Mouse (Mus musculus) lung, embryonic 15.5 days (tissue): ENCODE data around the gene Tbc1d22b. TPM values are rescaled to one million over a fixed set of nuclear protein-coding genes. Genes with fewer than 3 reads are reported as not detected.
"Not testable (repeated sequence)": the region's sequence is repeated elsewhere in the genome, so short reads cannot be mapped to it uniquely, and the experiment has no call there.

Experiments
- ATAC-seq: fragments of 200-750 bp; cut with Nextera tagmentation; 2 replicates; pipeline ENCODE4 v1.8.0; 2017; ENCODE audit warnings: moderate number of reproducible peaks, borderline replicate concordance; ENCODE audit not compliant: low FRiP score, low TSS enrichment; ENCODE audit errors: extremely low read depth
- H3K27ac ChIP-seq: fragments of 300-500 bp; sonication (generic); 2 replicates; pipeline ENCODE4 v1.5.1; 2015; ENCODE audit warnings: moderate library complexity, mild to moderate bottlenecking, inconsistent platforms
- H3K27me3 ChIP-seq: fragments of 300-500 bp; sonication (generic); 2 replicates; pipeline ENCODE4 v1.6.1; 2015; ENCODE audit warnings: inconsistent platforms
- H3K36me3 ChIP-seq: fragments of 300-500 bp; sonication (generic); 2 replicates; pipeline ENCODE4 v1.6.1; 2015; ENCODE audit warnings: inconsistent platforms
- H3K4me1 ChIP-seq: fragments of 300-500 bp; sonication (generic); 2 replicates; pipeline ENCODE4 v1.6.1; 2015; ENCODE audit warnings: inconsistent platforms
- H3K4me2 ChIP-seq: fragments of 300-500 bp; sonication (generic); 2 replicates; pipeline ENCODE4 v1.6.1; 2015; ENCODE audit warnings: inconsistent platforms, mild to moderate bottlenecking, moderate library complexity
- H3K4me3 ChIP-seq: fragments of 300-500 bp; sonication (generic); 2 replicates; pipeline ENCODE4 v1.5.1; 2015; ENCODE audit warnings: mild to moderate bottlenecking, inconsistent platforms
- H3K9ac ChIP-seq: fragments of 300-500 bp; sonication (generic); 2 replicates; pipeline ENCODE4 v1.6.1; 2015; ENCODE audit warnings: inconsistent platforms
- H3K9me3 ChIP-seq: fragments of 300-500 bp; sonication (generic); 2 replicates; pipeline ENCODE4 v1.6.1; 2016; ENCODE audit warnings: inconsistent platforms
- WGBS: fragments of 180-500 bp; shearing (Covaris S2); methylation state at CpG from one replicate; pipeline ENCODE4 v1.1.7; 2015; 5-methylcytosine and 5-hydroxymethylcytosine counted together
- polyA plus RNA-seq: library from polyadenylated mRNA; unstranded; fragments of >200 nt; fragmentation: Nextera tagmentation; extraction: Ambion mirVana; gene quantifications from 2 replicates; pipeline ENCODE4 v1.2.1, GENCODE M21; 2015

Gene Tbc1d22b
- polyA plus RNA-seq, 1 experiment from 2014 or later, result 15.6 TPM

GRCm38 (mm10) chr17:29518665-29519064 lies 30.9 kb upstream of the Tbc1d22b start:
- H3K9ac ChIP-seq, H3K9me3 ChIP-seq, H3K27ac ChIP-seq, ATAC-seq, H3K4me1 ChIP-seq, H3K36me3 ChIP-seq, H3K4me3 ChIP-seq, H3K27me3 ChIP-seq, H3K4me2 ChIP-seq: not testable (repeated sequence)
- WGBS, result 80% methylated on average over 5 of the region's 5 CpGs

GRCm38 (mm10) chr17:29519731-29520130 lies 29.9 kb upstream of the Tbc1d22b start:
- no peaks in the 10 kb centered on the region for H3K9me3 ChIP-seq
- no peak for ATAC-seq
- H3K4me3 ChIP-seq, result no peak overlapping the region
- no peaks in the 10 kb centered on the region for H3K4me1 ChIP-seq
- no peaks in the 10 kb centered on the region for H3K27me3 ChIP-seq
- H3K27ac ChIP-seq, result no peak overlapping the region
- H3K9ac ChIP-seq, result no peak overlapping the region
- H3K4me2 ChIP-seq, result no peak overlapping the region
- WGBS, result 66% methylated on average over 8 of the region's 8 CpGs
- no peaks in the 10 kb centered on the region for H3K36me3 ChIP-seq

- Histone ChIP-seq H3K9ac (no peak overlapping the region), H3K36me3 (no peaks in the 10 kb centered on the region), H3K4me1 (no peaks in the 10 kb centered on the region), H3K27me3 (no peaks in the 10 kb centered on the region), H3K4me3 (no peak overlapping the region), H3K9me3 (no peaks in the 10 kb centered on the region), H3K27ac (no peak overlapping the region), H3K4me2 (no peak overlapping the region)
- 81% methylated on average over 2 of the region's 2 CpGs for WGBS
- no peak for ATAC-seq
Observed at GRCm38 (mm10) chr17:29525613-29526012, 24.0 kb upstream of the Tbc1d22b start.

- Histone ChIP-seq H3K4me3 (no peak overlapping the region), H3K36me3 (no peaks in the 10 kb centered on the region), H3K4me1 (peaks cover 6% of the 10 kb centered on the region), H3K9me3 (no peaks in the 10 kb centered on the region), H3K9ac (no peak overlapping the region), H3K27me3 (no peaks in the 10 kb centered on the region), H3K4me2 (no peak overlapping the region), H3K27ac (no peak overlapping the region)
- 59% methylated on average over 8 of the region's 8 CpGs for WGBS
- no peak for ATAC-seq
Observed at GRCm38 (mm10) chr17:29528568-29529187, 20.9 kb upstream of the Tbc1d22b start.

- Histone ChIP-seq H3K9ac (no peak overlapping the region), H3K4me3 (no peak overlapping the region), H3K36me3 (no peaks in the 10 kb centered on the region), H3K27me3 (no peaks in the 10 kb centered on the region), H3K9me3 (no peaks in the 10 kb centered on the region), H3K4me1 (peaks cover 6% of the 10 kb centered on the region), H3K27ac (no peak overlapping the region), H3K4me2 (no peak overlapping the region)
- 59% methylated on average over 6 of the region's 6 CpGs for WGBS
- ATAC-seq, result no peak
Observed at GRCm38 (mm10) chr17:29530508-29530907, 19.1 kb upstream of the Tbc1d22b start.

GRCm38 (mm10) chr17:29531278-29531677 lies 18.3 kb upstream of the Tbc1d22b start:
- Histone ChIP-seq H3K36me3 (no peaks in the 10 kb centered on the region), H3K27ac (no peak overlapping the region), H3K4me2 (no peak overlapping the region), H3K9me3 (no peaks in the 10 kb centered on the region), H3K4me3 (no peak overlapping the region), H3K9ac (no peak overlapping the region), H3K4me1 (peaks cover 6% of the 10 kb centered on the region), H3K27me3 (no peaks in the 10 kb centered on the region)
- ATAC-seq, result no peak; the same call in 1 of the 2 replicates
- WGBS, result 75% methylated on average over 9 of the region's 9 CpGs

- 45% methylated on average over 10 of the region's 10 CpGs for WGBS
- Histone ChIP-seq H3K27ac (no peak overlapping the region), H3K4me2 (no peak overlapping the region), H3K4me3 (no peak overlapping the region), H3K36me3 (no peaks in the 10 kb centered on the region), H3K9ac (no peak overlapping the region), H3K27me3 (no peaks in the 10 kb centered on the region), H3K9me3 (no peaks in the 10 kb centered on the region), H3K4me1 (peaks cover 6% of the 10 kb centered on the region)
- ATAC-seq, result peak; percentile 14; the same call in 1 of the 2 replicates
Observed at GRCm38 (mm10) chr17:29531757-29532384, 17.7 kb upstream of the Tbc1d22b start.

GRCm38 (mm10) chr17:29533866-29534265 lies 15.7 kb upstream of the Tbc1d22b start:
- peaks cover 6% of the 10 kb centered on the region for H3K4me1 ChIP-seq
- no peak overlapping the region for H3K9ac ChIP-seq
- H3K4me2 ChIP-seq, result no peak overlapping the region
- no peak overlapping the region for H3K27ac ChIP-seq
- ATAC-seq, result no peak
- H3K9me3 ChIP-seq, result no peaks in the 10 kb centered on the region
- no peaks in the 10 kb centered on the region for H3K36me3 ChIP-seq
- H3K4me3 ChIP-seq, result no peak overlapping the region
- 84% methylated on average over 11 of the region's 11 CpGs for WGBS
- no peaks in the 10 kb centered on the region for H3K27me3 ChIP-seq

- Histone ChIP-seq H3K9me3 (no peaks in the 10 kb centered on the region), H3K9ac (no peak overlapping the region), H3K27me3 (no peaks in the 10 kb centered on the region), H3K4me1 (peaks cover 13% of the 10 kb centered on the region), H3K4me3 (no peak overlapping the region), H3K36me3 (no peaks in the 10 kb centered on the region), H3K27ac (no peak overlapping the region), H3K4me2 (no peak overlapping the region)
- 87% methylated on average over 8 of the region's 8 CpGs for WGBS
- ATAC-seq, result no peak
Observed at GRCm38 (mm10) chr17:29540426-29540825, 9.2 kb upstream of the Tbc1d22b start.

GRCm38 (mm10) chr17:29541419-29541818 lies 8.2 kb upstream of the Tbc1d22b start:
- H3K27ac ChIP-seq, result peak overlapping the region; percentile 66
- 39% methylated on average over 14 of the region's 14 CpGs for WGBS

GRCm38 (mm10) chr17:29542831-29543690 lies 6.5 kb upstream of the Tbc1d22b start:
- H3K4me3 ChIP-seq, result no peak overlapping the region
- H3K4me2 ChIP-seq, result no peak overlapping the region
- no peak overlapping the region for H3K9ac ChIP-seq
- H3K27me3 ChIP-seq, result no peaks in the 10 kb centered on the region
- H3K9me3 ChIP-seq, result no peaks in the 10 kb centered on the region
- H3K27ac ChIP-seq, result no peak overlapping the region
- peaks cover 13% of the 10 kb centered on the region for H3K4me1 ChIP-seq
- no peak for ATAC-seq
- no peaks in the 10 kb centered on the region for H3K36me3 ChIP-seq
- WGBS, result 80% methylated on average over 19 of the region's 19 CpGs

More at GRCm38 (mm10) chr17:29541419-29541818, 8.2 kb upstream of the Tbc1d22b start:
- Histone ChIP-seq H3K4me1 (peaks cover 13% of the 10 kb centered on the region), H3K36me3 (no peaks in the 10 kb centered on the region), H3K27me3 (no peaks in the 10 kb centered on the region), H3K4me2 (no peak overlapping the region), H3K4me3 (no peak overlapping the region), H3K9ac (no peak overlapping the region), H3K9me3 (no peaks in the 10 kb centered on the region)
- ATAC-seq, result peak; percentile 85

GRCm38 (mm10) chr17:29544064-29544463 lies 5.5 kb upstream of the Tbc1d22b start:
- no peak overlapping the region for H3K27ac ChIP-seq
- no peak overlapping the region for H3K4me2 ChIP-seq
- H3K9me3 ChIP-seq, result no peaks in the 10 kb centered on the region
- H3K9ac ChIP-seq, result no peak overlapping the region
- 59% methylated on average over 2 of the region's 2 CpGs for whole genome bisulfite sequencing
- no peak overlapping the region for H3K4me3 ChIP-seq
- no peaks in the 10 kb centered on the region for H3K27me3 ChIP-seq
- peaks cover 13% of the 10 kb centered on the region for H3K4me1 ChIP-seq
- no peak for ATAC-seq
- H3K36me3 ChIP-seq, result no peaks in the 10 kb centered on the region
